Mouse (Mus musculus): ENCODE measurements around the gene Impdh2. TPM values are rescaled to one million over a fixed set of nuclear protein-coding genes. Genes with fewer than 3 reads are reported as not detected.

Impdh2 gene
- 99.3 and 107 TPM in 2 replicates for polyA plus RNA-seq (2014; fragmentation: Nextera tagmentation; extraction: Ambion mirVana)

DNA sequence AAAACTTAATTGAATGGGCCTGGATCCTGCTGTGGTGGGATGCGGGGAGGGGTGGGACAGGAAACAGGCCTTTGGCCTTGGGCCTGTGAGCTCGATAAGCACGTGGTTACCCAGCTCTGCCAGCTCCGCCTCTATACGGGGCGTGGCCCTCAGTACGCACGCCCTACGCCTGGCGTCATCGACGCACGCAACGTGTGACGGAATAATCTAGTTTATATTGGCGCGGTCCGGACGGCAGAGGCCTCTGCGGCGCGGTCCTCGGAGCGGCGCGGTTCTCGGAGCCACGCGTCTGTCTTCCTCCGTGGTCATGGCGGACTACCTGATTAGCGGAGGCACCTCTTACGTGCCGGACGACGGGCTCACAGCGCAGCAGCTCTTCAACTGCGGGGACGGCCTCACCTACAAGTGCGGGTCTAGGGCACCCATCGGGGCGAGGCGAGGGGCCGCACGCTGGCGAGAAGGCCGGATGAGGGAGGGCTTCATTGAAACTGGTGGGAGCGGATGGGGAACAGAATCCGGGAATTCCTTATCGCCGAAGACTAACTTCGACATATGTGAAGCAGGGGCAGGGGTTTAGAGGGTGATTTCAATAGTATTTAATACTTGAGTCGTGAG lies at the start of gene Impdh2:
Impdh2 (plus strand) TSS at position 60 of the 615 bp plus-strand sequence.
- H3K27me3 ChIP-seq (ENCODE audit: control insufficient read depth, insufficient read depth, low read length), result no peaks in the 10 kb centered on the region
- H3K27ac ChIP-seq (replicated peaks; ENCODE audit: low read depth, low read length), result peak within 1 kb of the TSS; percentile 53
- H3K4me3 ChIP-seq (replicated peaks; ENCODE audit: low read depth, low read length), result peak within 1 kb of the TSS; percentile 47
- peak within 1 kb of the TSS; percentile 59 for H3K9ac ChIP-seq (replicated peaks; ENCODE audit: low read length)
- ATAC-seq (ENCODE audit: low FRiP score, low TSS enrichment) (peak; percentile 98), DNase-seq (peak; percentile 99)
- H3K4me2 ChIP-seq (ENCODE audit: low read length), result peak within 1 kb of the TSS; percentile 67
- under 1% methylated on average over 52 of the region's 53 CpGs for WGBS
- peaks cover 73% of the 10 kb centered on the region for H3K36me3 ChIP-seq (ENCODE audit: control insufficient read depth, insufficient read depth, low read length)
- peaks cover 8% of the 10 kb centered on the region for H3K4me1 ChIP-seq (ENCODE audit: control insufficient read depth, insufficient read depth, low read length)
- no peaks in the 10 kb centered on the region for H3K9me3 ChIP-seq (ENCODE audit: control insufficient read depth, low read length)

DNA sequence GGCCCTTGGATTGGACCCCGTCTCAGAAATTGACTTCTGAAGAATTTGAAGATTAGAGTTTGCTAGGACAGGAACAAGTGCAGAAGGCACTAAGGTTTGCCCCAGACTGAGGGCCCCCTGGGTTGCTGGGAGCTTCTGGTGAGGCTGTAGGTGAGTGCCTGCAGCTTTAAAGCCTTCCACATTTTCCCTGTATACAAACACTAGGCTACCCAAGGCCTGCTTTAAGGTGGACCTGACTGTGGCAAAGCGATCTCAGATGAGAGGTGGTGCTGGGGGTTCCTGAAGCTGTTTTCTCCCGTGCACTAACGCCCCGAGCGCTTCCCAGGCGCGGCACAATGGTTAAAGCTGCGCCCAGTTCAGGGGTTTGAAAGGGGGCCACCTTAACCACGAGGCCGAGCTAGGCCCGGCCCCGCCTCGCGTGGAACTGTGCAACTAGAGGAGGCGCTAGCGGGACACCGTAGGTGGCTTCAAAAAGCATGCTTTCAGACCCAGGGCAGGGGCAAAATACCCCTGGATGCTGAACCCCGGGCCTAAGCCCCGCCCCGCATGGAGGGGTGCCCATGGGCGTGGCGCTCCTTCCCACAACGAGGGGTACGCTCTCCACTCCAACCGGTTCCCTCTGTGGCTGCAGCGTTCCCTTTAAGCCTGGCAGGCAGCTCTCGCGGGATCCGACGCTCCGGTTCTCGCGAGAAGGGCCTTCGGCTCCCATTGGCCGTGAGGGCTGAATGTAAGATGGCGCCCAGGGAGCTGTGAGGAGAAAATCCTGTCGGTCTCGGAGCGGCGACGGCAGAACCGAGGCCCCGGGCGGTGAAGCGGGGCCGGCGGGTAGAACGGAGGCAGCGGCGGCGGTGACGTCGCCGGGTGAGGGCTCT lies 43.5 kb upstream of the Impdh2 start, which contains the start of gene Qrich1:
Qrich1 (plus strand) TSS at position 427 of the 872 bp plus-strand sequence.
- peak; percentile 99 for DNase-seq
- peak within 1 kb of the TSS; percentile 95 for H3K9ac ChIP-seq (replicated peaks; ENCODE audit: low read length)
- ATAC-seq (ENCODE audit: low FRiP score, low TSS enrichment), result peak; percentile 96
- peak within 1 kb of the TSS; percentile 84 for H3K4me3 ChIP-seq (replicated peaks; ENCODE audit: low read depth, low read length)
- no peaks in the 10 kb centered on the region for H3K27me3 ChIP-seq (ENCODE audit: control insufficient read depth, insufficient read depth, low read length)
- H3K27ac ChIP-seq (replicated peaks; ENCODE audit: low read depth, low read length), result peak within 1 kb of the TSS; percentile 99
- H3K36me3 ChIP-seq (ENCODE audit: control insufficient read depth, insufficient read depth, low read length), result peaks cover 47% of the 10 kb centered on the region
- WGBS, result 1% methylated on average over 55 of the region's 55 CpGs
- H3K4me1 ChIP-seq (ENCODE audit: control insufficient read depth, insufficient read depth, low read length), result peaks cover 23% of the 10 kb centered on the region
- H3K4me2 ChIP-seq (ENCODE audit: low read length), result peak within 1 kb of the TSS; percentile 86
- H3K9me3 ChIP-seq (ENCODE audit: control insufficient read depth, low read length), result no peaks in the 10 kb centered on the region

DNA sequence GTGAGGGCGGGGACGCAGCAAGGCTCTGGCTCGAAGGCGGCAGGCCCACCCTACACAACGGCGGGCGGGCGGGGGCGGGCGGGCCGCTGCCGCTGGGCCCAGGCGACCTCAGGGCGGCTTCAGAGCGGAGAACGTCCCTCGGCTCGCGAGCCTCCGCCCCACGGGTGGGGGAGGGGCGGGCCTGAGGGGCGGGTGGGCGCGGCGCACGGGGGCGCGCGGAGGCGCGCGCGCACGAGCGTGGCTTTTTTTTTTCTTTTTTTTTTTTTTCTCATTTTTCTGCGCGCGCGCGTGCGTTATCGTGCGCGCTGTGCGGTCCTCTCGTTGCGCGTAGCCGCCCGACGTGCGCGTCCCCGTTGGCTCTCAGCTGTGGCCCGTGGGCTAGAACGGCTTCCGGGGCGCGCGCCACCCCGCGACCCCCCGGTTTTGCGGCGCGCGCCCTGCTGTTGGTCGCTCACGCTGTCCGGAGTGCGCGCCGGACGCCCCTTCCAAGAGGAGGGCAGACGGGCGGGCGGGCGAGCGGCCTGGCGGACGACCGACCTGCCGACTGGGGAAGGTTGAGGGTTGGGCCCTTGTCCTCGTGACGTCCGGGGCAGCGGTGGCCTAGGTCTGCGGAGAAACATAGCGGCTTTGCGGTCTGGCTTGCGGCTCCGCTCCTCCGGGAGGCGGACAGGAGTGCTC lies 42.7 kb upstream of the Impdh2 start:
- Histone ChIP-seq H3K4me2 (ENCODE audit: low read length) (peak overlapping the region; percentile 86), H3K27ac (replicated peaks; ENCODE audit: low read depth, low read length) (peak overlapping the region; percentile 99), H3K9ac (replicated peaks; ENCODE audit: low read length) (peak overlapping the region; percentile 95), H3K9me3 (ENCODE audit: control insufficient read depth, low read length) (no peaks in the 10 kb centered on the region), H3K36me3 (ENCODE audit: control insufficient read depth, insufficient read depth, low read length) (peaks cover 39% of the 10 kb centered on the region), H3K4me3 (replicated peaks; ENCODE audit: low read depth, low read length) (peak overlapping the region; percentile 84), H3K27me3 (ENCODE audit: control insufficient read depth, insufficient read depth, low read length) (no peaks in the 10 kb centered on the region), H3K4me1 (ENCODE audit: control insufficient read depth, insufficient read depth, low read length) (peaks cover 23% of the 10 kb centered on the region)
- ATAC-seq (ENCODE audit: low FRiP score, low TSS enrichment) (peak; percentile 79), DNase-seq (peak; percentile 95)
- under 1% methylated on average over 74 of the region's 95 CpGs for WGBS

DNA sequence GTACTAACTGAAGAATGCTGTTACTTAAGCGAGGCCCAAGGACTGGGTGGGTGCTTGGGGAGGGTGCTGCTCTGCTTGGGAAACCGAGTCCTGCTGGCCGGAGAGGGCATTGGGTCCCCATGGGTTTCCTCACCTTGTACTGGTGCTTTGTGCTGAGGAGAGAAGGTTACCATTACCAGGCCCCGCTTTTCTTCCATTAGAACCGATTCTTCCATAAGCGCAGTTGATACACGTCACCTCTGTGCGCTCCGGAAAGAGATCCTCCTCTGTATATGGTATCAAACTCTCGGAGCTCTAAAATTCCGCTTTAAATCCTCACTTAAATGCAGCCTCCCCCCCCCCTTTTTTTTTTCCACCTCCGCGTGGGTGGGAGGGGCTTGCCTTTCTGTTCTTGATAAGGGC lies 42.2 kb upstream of the Impdh2 start:
- Histone ChIP-seq H3K4me3 (replicated peaks; ENCODE audit: low read depth, low read length) (peak overlapping the region; percentile 84), H3K9ac (replicated peaks; ENCODE audit: low read length) (peak overlapping the region; percentile 95), H3K4me2 (ENCODE audit: low read length) (peak overlapping the region; percentile 86), H3K4me1 (ENCODE audit: control insufficient read depth, insufficient read depth, low read length) (peaks cover 23% of the 10 kb centered on the region), H3K27ac (replicated peaks; ENCODE audit: low read depth, low read length) (peak overlapping the region; percentile 99), H3K27me3 (ENCODE audit: control insufficient read depth, insufficient read depth, low read length) (no peaks in the 10 kb centered on the region), H3K9me3 (ENCODE audit: control insufficient read depth, low read length) (no peaks in the 10 kb centered on the region), H3K36me3 (ENCODE audit: control insufficient read depth, insufficient read depth, low read length) (peaks cover 34% of the 10 kb centered on the region)
- WGBS, result under 1% methylated on average over 13 of the region's 13 CpGs
- DNase-seq, result peak; percentile 75
- no peak for ATAC-seq (ENCODE audit: low FRiP score, low TSS enrichment)

DNA sequence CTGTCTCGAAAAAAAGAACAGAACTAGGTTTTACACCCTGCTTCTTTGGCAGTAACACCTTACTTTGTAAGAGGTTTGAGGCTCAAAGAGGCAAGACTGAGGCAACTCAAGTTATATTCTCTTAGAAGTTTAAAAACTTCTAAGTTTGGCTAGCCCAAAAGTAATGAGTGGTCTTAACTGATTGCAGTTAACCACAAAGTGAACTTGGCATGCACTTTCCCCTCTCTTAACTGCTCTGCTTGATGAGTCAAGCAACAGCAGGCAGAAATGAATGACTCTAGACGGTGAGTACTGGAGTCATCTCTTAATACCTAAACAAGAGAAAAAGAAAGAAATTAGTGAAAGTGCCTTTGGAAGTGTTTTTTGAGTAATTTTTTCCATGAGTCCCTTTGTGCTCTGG lies 38.5 kb upstream of the Impdh2 start:
- ATAC-seq (ENCODE audit: low FRiP score, low TSS enrichment), result no peak
- peaks cover 14% of the 10 kb centered on the region for H3K36me3 ChIP-seq (ENCODE audit: control insufficient read depth, insufficient read depth, low read length)
- H3K4me1 ChIP-seq (ENCODE audit: control insufficient read depth, insufficient read depth, low read length), result peaks cover 16% of the 10 kb centered on the region
- H3K4me3 ChIP-seq (replicated peaks; ENCODE audit: low read depth, low read length), result no peak overlapping the region
- 95% methylated on average over 2 of the region's 2 CpGs for WGBS
- no peak overlapping the region for H3K4me2 ChIP-seq (ENCODE audit: low read length)
- no peak overlapping the region for H3K27ac ChIP-seq (replicated peaks; ENCODE audit: low read depth, low read length)
- no peaks in the 10 kb centered on the region for H3K27me3 ChIP-seq (ENCODE audit: control insufficient read depth, insufficient read depth, low read length)
- no peak overlapping the region for H3K9ac ChIP-seq (replicated peaks; ENCODE audit: low read length)
- no peak for DNase-seq
- no peaks in the 10 kb centered on the region for H3K9me3 ChIP-seq (ENCODE audit: control insufficient read depth, low read length)

DNA sequence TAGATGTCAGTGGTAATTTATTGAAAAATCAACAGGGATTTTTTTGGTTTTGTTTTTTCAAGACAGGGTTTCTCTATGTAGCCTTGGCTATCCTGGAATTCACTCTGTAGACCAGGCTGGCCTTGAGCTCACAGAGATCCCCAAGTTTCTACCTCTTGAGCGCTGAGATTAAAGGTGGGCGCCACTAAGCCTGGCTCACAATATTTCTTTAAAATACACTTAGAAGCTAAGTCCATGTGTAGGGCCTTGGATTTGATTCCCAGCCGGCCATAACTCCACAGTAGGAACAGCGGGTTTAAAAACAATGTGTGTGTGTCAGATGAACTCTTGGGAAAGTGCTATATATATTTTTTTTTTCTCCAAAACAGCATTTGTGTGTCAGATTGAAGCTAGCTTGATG lies 36.7 kb upstream of the Impdh2 start:
- Histone ChIP-seq H3K27me3 (ENCODE audit: control insufficient read depth, insufficient read depth, low read length) (no peaks in the 10 kb centered on the region), H3K36me3 (ENCODE audit: control insufficient read depth, insufficient read depth, low read length) (peaks cover 14% of the 10 kb centered on the region), H3K4me2 (ENCODE audit: low read length) (no peak overlapping the region), H3K27ac (replicated peaks; ENCODE audit: low read depth, low read length) (no peak overlapping the region), H3K4me1 (ENCODE audit: control insufficient read depth, insufficient read depth, low read length) (peaks cover 16% of the 10 kb centered on the region), H3K9ac (replicated peaks; ENCODE audit: low read length) (no peak overlapping the region), H3K4me3 (replicated peaks; ENCODE audit: low read depth, low read length) (no peak overlapping the region), H3K9me3 (ENCODE audit: control insufficient read depth, low read length) (no peaks in the 10 kb centered on the region)
- ATAC-seq (ENCODE audit: low FRiP score, low TSS enrichment) (no peak), DNase-seq (no peak)
- 96% methylated on average over 4 of the region's 4 CpGs for WGBS

DNA sequence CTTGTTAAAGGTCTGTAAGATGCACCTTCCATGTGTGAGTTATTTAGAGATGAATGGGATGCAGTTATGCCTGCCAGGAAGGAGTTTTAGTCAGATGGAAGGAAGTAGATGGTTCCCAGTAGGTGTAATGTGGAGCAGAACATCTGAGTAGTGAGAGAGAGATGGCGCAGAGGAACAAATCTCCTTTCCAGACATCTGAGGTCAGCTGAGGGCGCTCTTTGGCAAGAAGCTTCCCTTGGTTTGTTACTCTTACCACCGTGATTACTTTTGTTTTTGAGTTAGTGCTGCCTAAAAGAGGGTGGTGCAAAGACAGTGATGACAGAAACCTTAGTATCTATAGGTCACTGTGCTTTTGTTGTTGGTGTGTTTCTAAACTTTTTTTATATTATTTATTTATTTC lies 34.7 kb upstream of the Impdh2 start:
- no peak for ATAC-seq (ENCODE audit: low FRiP score, low TSS enrichment)
- no peak overlapping the region for H3K4me2 ChIP-seq (ENCODE audit: low read length)
- no peaks in the 10 kb centered on the region for H3K9me3 ChIP-seq (ENCODE audit: control insufficient read depth, low read length)
- no peak overlapping the region for H3K27ac ChIP-seq (replicated peaks; ENCODE audit: low read depth, low read length)
- H3K4me1 ChIP-seq (ENCODE audit: control insufficient read depth, insufficient read depth, low read length), result 0 out of 2 replicates have a peak, but pooled peaks cover 1% of the 10 kb centered on the region
- no peak for DNase-seq
- H3K36me3 ChIP-seq (ENCODE audit: control insufficient read depth, insufficient read depth, low read length), result peaks cover 27% of the 10 kb centered on the region
- 98% methylated on average over 3 of the region's 3 CpGs for WGBS
- no peaks in the 10 kb centered on the region for H3K27me3 ChIP-seq (ENCODE audit: control insufficient read depth, insufficient read depth, low read length)
- no peak overlapping the region for H3K9ac ChIP-seq (replicated peaks; ENCODE audit: low read length)
- H3K4me3 ChIP-seq (replicated peaks; ENCODE audit: low read depth, low read length), result no peak overlapping the region

DNA sequence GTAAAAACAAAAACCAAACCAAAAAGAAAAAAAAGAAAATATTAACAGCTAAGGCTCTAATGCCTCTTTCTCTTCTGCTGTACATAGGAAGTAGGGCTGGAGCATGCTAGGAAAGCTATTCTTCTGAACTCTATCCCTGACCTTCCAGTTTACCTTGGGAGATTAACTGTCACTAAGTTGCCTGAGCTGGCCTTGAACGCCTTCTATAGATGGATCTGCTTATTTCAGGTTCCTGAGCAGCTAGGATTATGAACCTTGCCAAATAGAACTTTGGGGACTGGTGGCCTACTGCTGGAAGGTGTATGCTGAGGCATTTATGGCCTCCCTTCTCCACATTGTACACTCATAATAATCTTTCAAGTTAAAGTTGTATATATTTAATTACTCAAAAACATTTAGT lies 29.1 kb upstream of the Impdh2 start:
- Histone ChIP-seq H3K4me2 (ENCODE audit: low read length) (no peak overlapping the region), H3K27ac (replicated peaks; ENCODE audit: low read depth, low read length) (no peak overlapping the region), H3K9ac (replicated peaks; ENCODE audit: low read length) (no peak overlapping the region), H3K9me3 (ENCODE audit: control insufficient read depth, low read length) (no peaks in the 10 kb centered on the region), H3K36me3 (ENCODE audit: control insufficient read depth, insufficient read depth, low read length) (peaks cover 75% of the 10 kb centered on the region), H3K4me3 (replicated peaks; ENCODE audit: low read depth, low read length) (no peak overlapping the region), H3K4me1 (ENCODE audit: control insufficient read depth, insufficient read depth, low read length) (no peaks in the 10 kb centered on the region), H3K27me3 (ENCODE audit: control insufficient read depth, insufficient read depth, low read length) (no peaks in the 10 kb centered on the region)
- WGBS, result 91% methylated on average over 1 of the region's 1 CpGs
- ATAC-seq (ENCODE audit: low FRiP score, low TSS enrichment), result no peak
- DNase-seq, result no peak

Measured in midbrain, embryonic 14.5 days (tissue).